Mouse (Mus musculus) urinary bladder, adult 18-20 months (tissue): ENCODE results near the gene Adrm1.

Source experiments
- DNase-seq, 2 experiments: peaks; one replicate each; pipeline ENCODE4 v3.0.0; 2022; ENCODE audit warnings: low spot score in 2 of 2, mixed read lengths in 2 of 2

The Adrm1 gene

DNA sequence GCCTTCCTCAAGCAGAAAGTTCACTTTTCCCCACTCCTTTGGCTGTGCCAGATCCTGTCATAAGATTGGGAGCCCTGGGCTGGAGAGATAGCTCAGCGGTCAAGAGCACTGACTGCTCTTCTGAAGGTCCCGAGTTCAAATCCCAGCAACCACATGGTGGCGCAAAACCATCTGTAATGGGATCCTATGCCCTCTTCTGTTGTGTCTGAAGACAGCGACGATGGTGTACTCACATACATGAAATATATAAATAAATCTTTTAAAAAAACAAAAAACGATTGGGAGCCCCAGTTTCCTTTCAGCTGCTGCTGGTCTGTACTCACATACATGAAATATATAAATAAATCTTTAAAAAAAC is 13.4 kb downstream of the Adrm1 start:
- no peak for DNase-seq

DNA sequence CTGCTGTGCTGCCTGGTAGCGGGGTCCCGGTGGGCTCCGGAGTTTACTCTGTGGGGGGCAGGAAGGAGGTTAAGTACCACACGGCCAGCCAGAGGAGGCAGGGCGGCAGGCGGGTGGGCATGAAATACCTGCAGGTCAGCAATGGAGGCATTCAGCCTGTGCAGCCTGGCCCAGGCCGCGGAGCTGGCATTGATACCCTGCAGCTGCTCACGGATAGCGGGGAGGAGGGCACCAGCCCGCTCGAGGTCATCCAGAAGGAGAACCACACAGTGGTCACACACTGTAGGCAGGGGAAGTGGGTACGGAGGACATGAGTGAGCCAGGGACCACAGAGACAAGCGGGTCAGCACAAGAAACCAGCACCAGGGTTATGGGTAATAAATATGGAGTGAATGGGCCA is 14.4 kb downstream of the Adrm1 start:
- DNase-seq = no peak

DNA sequence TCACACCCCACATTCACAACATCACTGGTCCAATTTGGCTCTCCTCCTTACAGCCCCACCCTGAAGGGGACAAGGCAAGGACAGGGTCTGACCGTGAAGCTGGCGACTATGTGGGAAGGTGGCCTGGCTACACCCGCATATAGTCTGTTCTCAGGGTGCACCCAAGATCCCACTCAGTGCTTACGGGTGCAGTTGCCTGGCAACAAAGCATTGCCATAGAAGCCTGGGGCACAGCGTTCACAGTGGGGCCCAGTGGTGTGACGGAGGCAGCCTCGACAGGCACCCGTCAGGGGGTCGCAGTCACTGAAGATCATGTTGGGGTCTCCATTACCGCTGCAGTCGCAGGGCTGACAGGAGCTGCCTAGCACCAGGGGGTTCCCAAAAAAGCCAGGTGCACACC is 16.1 kb downstream of the Adrm1 start:
- no peak for DNase-seq

GRCm38 (mm10) chr2:180196610-180197322 is 25.5 kb downstream of the Adrm1 start:
- no peak for DNase-seq

GRCm38 (mm10) chr2:180197323-180198037 is 26.2 kb downstream of the Adrm1 start:
- DNase-seq = no peak

DNA sequence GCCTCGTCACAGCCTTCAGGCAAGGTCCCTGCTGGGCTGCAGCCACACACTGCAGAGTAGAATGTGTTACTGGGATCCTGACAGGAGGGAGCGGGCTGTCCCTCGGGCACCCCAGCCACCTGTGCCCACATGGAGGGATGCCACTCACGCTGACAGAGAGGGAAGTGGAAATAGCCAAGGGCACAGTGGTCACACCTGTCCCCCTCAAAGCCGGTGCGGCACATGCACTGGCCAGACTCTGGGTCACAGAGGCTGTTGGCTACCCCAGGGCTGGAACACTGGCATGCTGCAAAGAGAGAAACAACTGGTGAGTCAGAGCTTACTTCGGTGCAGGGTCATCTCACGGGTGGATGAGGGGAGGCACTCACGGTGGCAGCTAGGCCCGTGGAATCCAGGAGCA is 27.5 kb downstream of the Adrm1 start:
- no peak for DNase-seq

DNA sequence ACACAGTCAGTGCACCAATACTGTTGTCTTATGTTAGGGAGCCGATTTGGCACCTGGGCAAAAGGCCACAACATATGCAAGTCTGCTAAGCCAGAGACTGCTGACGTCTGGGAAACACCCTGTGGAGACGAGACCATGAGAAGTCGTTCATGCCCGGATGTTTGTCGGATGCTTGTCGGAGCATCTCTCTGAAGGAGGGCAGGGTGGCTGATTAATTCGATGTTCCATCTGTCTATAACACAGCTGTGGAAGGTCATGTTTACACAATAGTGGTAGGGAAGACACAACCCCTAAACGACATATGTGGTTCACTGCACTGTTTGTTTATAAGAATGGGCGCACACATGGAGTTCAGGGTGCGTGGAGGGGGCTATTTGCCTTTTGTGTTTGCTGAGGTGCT is 29.4 kb downstream of the Adrm1 start:
- no peak for DNase-seq

GRCm38 (mm10) chr2:180201303-180201702 is 30.0 kb downstream of the Adrm1 start:
- DNase-seq = no peak

DNA sequence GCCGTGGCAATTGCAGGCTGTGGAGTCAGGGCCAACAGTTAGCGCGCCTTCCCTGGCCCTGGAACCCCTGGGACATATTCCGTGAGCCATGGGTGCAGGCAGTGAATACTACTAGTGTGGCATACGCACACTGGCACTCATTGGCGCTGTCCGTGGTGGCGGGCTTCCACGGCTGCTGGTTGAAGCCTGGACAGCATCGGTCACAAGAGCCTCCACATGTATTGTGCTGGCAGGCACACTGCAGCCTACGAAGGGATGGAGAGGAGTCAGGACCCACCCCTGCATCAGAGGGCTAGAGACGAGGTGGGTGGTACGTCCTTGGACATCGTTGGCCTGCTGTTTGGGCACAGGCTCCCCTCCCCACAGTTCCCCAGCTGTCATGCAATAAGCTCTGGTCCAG is 31.0 kb downstream of the Adrm1 start:
- DNase-seq = no peak

DNA sequence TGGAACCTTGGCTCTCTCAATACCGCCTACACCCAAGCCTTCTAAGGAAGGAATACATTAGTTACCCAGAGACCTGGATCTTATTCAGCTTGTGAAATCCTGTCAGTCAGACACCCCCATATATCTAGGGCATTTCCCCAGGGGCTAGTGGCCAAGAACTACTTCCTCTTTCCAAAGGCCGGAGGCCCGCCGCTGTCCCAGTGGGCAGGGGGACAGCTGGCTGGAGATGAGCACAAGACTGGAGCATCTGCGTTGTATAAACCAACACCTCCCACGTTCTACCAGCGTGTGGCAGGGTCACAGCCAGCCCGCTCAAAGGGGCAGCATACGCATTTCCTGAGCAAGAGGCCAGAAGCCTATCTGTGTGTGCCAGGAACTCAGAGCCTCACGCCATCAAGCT is 31.5 kb downstream of the Adrm1 start:
- no peak for DNase-seq

GRCm38 (mm10) chr2:180204501-180204900 is 33.2 kb downstream of the Adrm1 start:
- DNase-seq = no peak

GRCm38 (mm10) chr2:180205083-180205955 is 34.0 kb downstream of the Adrm1 start:
- no peak for DNase-seq

DNA sequence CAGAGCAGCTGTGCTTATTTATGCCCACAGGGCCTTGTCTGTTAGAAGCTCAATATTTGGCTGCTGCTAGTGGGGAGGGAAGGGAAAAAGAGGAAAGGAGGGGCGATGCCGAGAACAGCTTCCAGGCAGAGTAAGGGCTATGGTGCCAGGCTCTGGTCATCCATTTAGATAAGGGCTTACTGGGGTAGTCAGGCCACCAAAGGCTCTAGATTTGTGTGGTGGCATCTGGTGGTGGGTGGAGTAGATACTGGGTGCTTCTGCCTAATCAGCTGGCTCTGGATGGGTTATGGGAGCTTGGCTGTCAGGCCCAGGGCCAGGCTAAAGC is 34.6 kb downstream of the Adrm1 start:
- DNase-seq = no peak

DNA sequence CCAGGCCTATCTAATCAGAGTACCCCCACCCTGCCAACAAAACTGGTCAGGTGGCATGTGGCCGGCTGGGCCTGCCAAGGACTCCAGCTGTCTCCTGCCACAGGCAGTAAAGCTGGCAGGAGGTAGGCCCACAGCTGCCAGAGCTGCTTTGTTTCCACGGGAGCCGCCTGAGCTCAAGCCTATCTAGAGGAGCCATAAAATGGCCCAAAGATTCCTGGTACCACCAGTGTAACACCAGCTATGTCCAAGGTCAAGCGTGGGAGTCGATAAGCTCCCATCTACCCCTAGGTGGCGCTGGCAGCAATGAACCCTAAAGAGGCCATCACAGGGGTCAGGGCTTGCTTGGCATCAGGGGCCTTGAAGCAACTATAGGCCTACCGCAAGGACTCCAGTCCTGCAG is 36.6 kb downstream of the Adrm1 start:
- DNase-seq = no peak

- no peak for DNase-seq
These were observed 37.7 kb downstream of the Adrm1 start for GRCm38 (mm10) chr2:180208976-180209375.

GRCm38 (mm10) chr2:180212255-180212654 is 41.0 kb downstream of the Adrm1 start:
- DNase-seq = no peak

DNA sequence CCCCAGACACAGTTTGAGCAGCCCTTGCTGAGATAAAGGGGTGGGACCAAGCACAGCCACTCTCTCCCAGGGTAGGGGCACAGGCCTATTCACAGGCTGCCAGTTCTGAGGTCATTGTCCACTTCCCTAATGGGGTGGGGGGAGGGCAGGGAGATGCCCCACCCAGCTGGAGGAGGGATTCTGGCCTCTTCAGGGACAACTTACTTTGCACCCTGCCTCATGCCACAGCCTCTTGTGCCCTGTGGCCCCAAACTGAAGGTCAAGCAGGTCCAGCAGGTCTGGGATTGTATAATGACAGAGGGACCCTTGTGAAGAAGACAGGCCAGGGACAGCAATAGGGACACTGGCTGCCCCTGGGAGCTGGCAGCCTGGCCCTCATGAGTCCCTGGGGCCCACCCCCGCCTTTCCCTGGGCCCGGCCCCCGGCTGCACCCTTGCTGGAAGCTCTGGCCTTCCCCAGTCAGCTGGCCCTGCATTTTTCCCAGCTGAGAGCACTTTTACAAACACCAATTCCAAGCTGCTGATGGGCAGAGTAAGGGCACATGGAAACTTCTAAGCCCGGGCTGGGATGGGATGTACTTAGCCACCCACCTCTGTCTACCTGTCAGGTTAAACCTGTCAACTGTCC is 43.2 kb downstream of the Adrm1 start:
- no peak for DNase-seq

GRCm38 (mm10) chr2:180215011-180215461 is 43.8 kb downstream of the Adrm1 start:
- no peak for DNase-seq

DNA sequence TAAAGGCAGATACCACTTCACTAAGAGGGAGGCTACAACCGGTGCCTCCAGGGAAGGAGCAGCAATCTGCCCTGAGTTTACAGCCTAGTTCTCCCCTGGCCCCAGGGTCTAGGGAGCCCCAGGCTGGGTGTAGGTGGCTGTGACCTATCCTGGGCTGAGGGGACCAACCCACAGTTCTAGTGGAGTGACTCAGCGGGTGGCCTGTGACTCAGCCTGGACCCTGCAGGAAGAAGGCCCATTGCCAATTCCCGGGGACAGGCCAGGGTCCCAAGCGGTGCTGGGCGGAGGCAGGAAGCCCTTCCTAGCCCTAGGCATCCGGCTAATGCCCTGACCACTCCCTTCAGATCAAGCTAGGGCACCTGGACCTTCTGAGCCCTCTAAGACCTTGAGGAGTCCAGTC is 44.7 kb downstream of the Adrm1 start:
- DNase-seq = no peak

GRCm38 (mm10) chr2:180216921-180217320 is 45.6 kb downstream of the Adrm1 start:
- DNase-seq = no peak

GRCm38 (mm10) chr2:180217587-180217986 is 46.3 kb downstream of the Adrm1 start:
- no peak for DNase-seq

DNA sequence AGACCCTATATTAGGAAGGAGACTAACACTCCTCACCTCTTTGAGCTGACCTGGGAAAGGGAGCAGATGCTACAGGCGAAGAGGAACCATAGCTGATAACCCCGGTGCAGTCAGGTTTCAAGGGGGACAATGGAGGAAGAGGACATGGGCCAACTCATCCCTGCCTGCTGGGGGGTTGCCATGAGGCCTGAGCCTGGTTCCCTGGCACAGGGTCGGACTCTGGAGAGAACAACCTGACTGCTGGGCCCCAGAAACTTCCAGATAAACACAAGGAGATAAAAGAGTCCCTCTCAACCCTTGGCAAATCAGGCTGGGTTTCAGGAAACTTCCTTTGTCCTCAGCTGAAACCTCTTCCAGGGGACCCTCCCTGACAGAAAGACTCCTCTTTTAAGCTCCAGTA is 47.0 kb downstream of the Adrm1 start:
- no peak for DNase-seq
